Mouse (Mus musculus) embryonic fibroblast, embryonic 13.5 days (primary cell): ENCODE results near the gene Tbc1d4. TPM values are rescaled to one million over a fixed set of nuclear protein-coding genes. Genes with fewer than 3 reads are reported as not detected.

ENCODE experiments used
- H3K27ac ChIP-seq: 2 replicates; pipeline ENCODE4 v1.5.1; 2012; ENCODE audit warnings: low read length, control low read depth, inconsistent platforms; ENCODE audit not compliant: insufficient read depth
- H3K4me1 ChIP-seq: 2 replicates; pipeline ENCODE4 v1.6.1; 2011; ENCODE audit warnings: low read length; ENCODE audit not compliant: control insufficient read depth, insufficient read depth
- H3K4me3 ChIP-seq: 2 replicates; pipeline ENCODE4 v1.5.1; 2011; ENCODE audit warnings: mild to moderate bottlenecking, control low read depth, low read length; ENCODE audit not compliant: insufficient read depth
- CTCF ChIP-seq: IDR thresholded peaks from 2 replicates; pipeline ENCODE4 v1.5.1; 2011; ENCODE audit warnings: mild to moderate bottlenecking, control low read depth, low read length, moderate library complexity, borderline replicate concordance; ENCODE audit not compliant: insufficient read depth
- POLR2A ChIP-seq: IDR thresholded peaks from 2 replicates; pipeline ENCODE4 v1.6.1; 2011; ENCODE audit warnings: low read depth, mild to moderate bottlenecking, control low read depth, low read length, moderate library complexity
- polyA plus RNA-seq: library from polyadenylated mRNA; stranded (reverse); fragments of >200 nt; gene quantifications from 2 replicates; pipeline ENCODE4 v1.2.4, GENCODE M21; 2011; ENCODE audit warnings: low read depth; ENCODE audit not compliant: missing spikeins, insufficient read length

Tbc1d4 gene
- polyA plus RNA-seq, 1 experiment: 3.2 TPM

- TF ChIP-seq CTCF: no peak
- TF ChIP-seq POLR2A: no peak
- H3K4me1 ChIP-seq: peaks cover 4% of the 10 kb centered on the region
- H3K27ac ChIP-seq: no peak overlapping the region
- H3K4me3 ChIP-seq: no peak overlapping the region
Observed at GRCm38 (mm10) chr14:101573107-101573614, 35.8 kb downstream of the Tbc1d4 start.

GRCm38 (mm10) chr14:101568828-101569227 is 40.2 kb downstream of the Tbc1d4 start:
- no peak overlapping the region for H3K4me3 ChIP-seq
- TF ChIP-seq CTCF (no peak), POLR2A (no peak)
- no peak overlapping the region for H3K27ac ChIP-seq
- H3K4me1 ChIP-seq: peaks cover 4% of the 10 kb centered on the region

- no peak for TF ChIP-seq POLR2A
- TF ChIP-seq CTCF: no peak
- Histone ChIP-seq H3K4me3 (no peak overlapping the region), H3K27ac (no peak overlapping the region), H3K4me1 (peaks cover 4% of the 10 kb centered on the region)
Observed at GRCm38 (mm10) chr14:101566717-101567116, 42.3 kb downstream of the Tbc1d4 start.

GRCm38 (mm10) chr14:101565661-101566060 is 43.3 kb downstream of the Tbc1d4 start:
- Histone ChIP-seq H3K4me1 (peaks cover 4% of the 10 kb centered on the region), H3K4me3 (no peak overlapping the region), H3K27ac (no peak overlapping the region)
- TF ChIP-seq POLR2A (no peak), CTCF (no peak)

- TF ChIP-seq POLR2A (no peak), CTCF (no peak)
Observed at GRCm38 (mm10) chr14:101561251-101561701, 47.7 kb downstream of the Tbc1d4 start.

GRCm38 (mm10) chr14:101559446-101559845 is 49.5 kb downstream of the Tbc1d4 start:
- TF ChIP-seq POLR2A (no peak), CTCF (no peak)
- Histone ChIP-seq H3K4me3 (no peak overlapping the region), H3K4me1 (no peaks in the 10 kb centered on the region), H3K27ac (no peak overlapping the region)

More at GRCm38 (mm10) chr14:101561251-101561701, 47.7 kb downstream of the Tbc1d4 start:
- no peak overlapping the region for H3K4me3 ChIP-seq
- H3K27ac ChIP-seq: no peak overlapping the region
- H3K4me1 ChIP-seq: no peaks in the 10 kb centered on the region

GRCm38 (mm10) chr14:101548885-101549573 is 60.0 kb downstream of the Tbc1d4 start:
- no peaks in the 10 kb centered on the region for H3K4me1 ChIP-seq
- TF ChIP-seq CTCF (no peak), POLR2A (no peak)
- H3K4me3 ChIP-seq: no peak overlapping the region
- no peak overlapping the region for H3K27ac ChIP-seq

- no peak for TF ChIP-seq CTCF
- no peak for TF ChIP-seq POLR2A
- no peaks in the 10 kb centered on the region; the same call in 1 of the 2 replicates for H3K4me1 ChIP-seq
- H3K27ac ChIP-seq: no peak overlapping the region
- no peak overlapping the region for H3K4me3 ChIP-seq
Observed at GRCm38 (mm10) chr14:101541863-101542262, 67.1 kb downstream of the Tbc1d4 start.

- Histone ChIP-seq H3K4me1 (no peaks in the 10 kb centered on the region; the same call in 1 of the 2 replicates), H3K4me3 (no peak overlapping the region), H3K27ac (no peak overlapping the region)
- no peak for TF ChIP-seq POLR2A
- no peak for TF ChIP-seq CTCF
Observed at GRCm38 (mm10) chr14:101541141-101541540, 67.8 kb downstream of the Tbc1d4 start.

GRCm38 (mm10) chr14:101540466-101540865 is 68.5 kb downstream of the Tbc1d4 start:
- TF ChIP-seq POLR2A (no peak), CTCF (no peak)
- Histone ChIP-seq H3K4me1 (no peaks in the 10 kb centered on the region; the same call in 1 of the 2 replicates), H3K4me3 (no peak overlapping the region)

More at GRCm38 (mm10) chr14:101540466-101540865, 68.5 kb downstream of the Tbc1d4 start:
- H3K27ac ChIP-seq: no peak overlapping the region
